In the genomic region with DNA sequence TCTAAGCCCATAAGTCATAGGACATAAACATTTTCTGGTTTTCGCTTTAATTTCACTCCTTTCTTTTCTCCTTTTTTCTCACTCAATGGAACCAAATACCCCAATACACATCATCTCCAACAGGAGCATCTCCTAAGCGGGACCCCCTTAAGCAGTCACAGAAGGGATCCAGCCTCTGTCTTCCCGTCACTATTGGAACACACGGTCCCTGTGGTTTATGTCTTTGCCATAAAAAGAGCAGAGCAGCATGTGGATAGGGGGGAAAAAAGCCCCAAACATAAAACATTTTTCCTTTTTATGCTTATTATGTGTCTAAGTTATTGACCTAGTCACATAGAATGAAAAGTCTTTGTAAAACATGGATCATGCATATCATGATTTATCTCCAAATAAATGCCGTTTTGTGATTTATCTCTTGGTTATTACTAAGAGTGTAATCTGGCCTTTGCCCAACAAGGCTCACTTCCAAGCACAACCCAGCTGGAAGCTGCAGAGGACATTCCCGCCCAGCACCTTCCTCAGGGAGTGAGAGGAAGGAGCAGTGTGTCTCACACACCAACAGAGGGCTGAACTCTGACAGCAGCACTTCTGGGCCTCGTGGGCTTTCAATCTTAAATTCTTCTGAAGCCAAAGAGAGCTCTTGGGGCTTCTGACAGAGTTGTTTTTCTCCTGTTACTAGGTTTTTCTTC, we compare ENCODE assay signal across 13 mouse cellular contexts.
DNase-seq lines count a peak whose midpoint lies in the region; ATAC-seq and TF ChIP-seq lines count a peak whose summit lies in the region.
"Had no signal": no experiment of that assay in that cellular context is flagged by ENCODE, and none has a peak within 500 bp of the region (broad histone marks: within the 10 kb centered on the region; RNA-seq: fewer than 3 reads in every experiment).

No protein-coding gene starts in this region.

- WGBS in lung, embryonic 14.5 days = 41% methylated on average over 7 of the region's 7 CpGs

- no peaks in the 10 kb centered on the region for H3K36me3 ChIP-seq in lung, embryonic 14.5 days (ENCODE audit: insufficient read depth)
- H3K36me3 ChIP-seq: liver, embryonic 13.5 days; midbrain, embryonic 13.5 days had no signal

- no peak overlapping the region for H3K4me2 ChIP-seq in lung, embryonic 14.5 days
- H3K4me2 ChIP-seq: liver, embryonic 13.5 days; midbrain, embryonic 13.5 days had no signal

- no peak overlapping the region for H3K9ac ChIP-seq in lung, embryonic 14.5 days
- H3K9ac ChIP-seq: liver, embryonic 13.5 days; midbrain, embryonic 13.5 days had no signal

- H3K27me3 ChIP-seq in lung, embryonic 14.5 days (ENCODE audit: insufficient read depth, low read length) = no peaks in the 10 kb centered on the region
- H3K27me3 ChIP-seq: liver, embryonic 13.5 days; midbrain, embryonic 13.5 days had no signal

- TF ChIP-seq CTCF in lung, embryonic 14.5 days (IDR thresholded peaks at IDR 0.05; ENCODE audit: low read depth) = no peak

- H3K9me3 ChIP-seq in lung, embryonic 14.5 days (ENCODE audit: low read depth, low read length) = no peaks in the 10 kb centered on the region
- H3K9me3 ChIP-seq: forebrain, embryonic 10.5 days; liver, embryonic 13.5 days; midbrain, embryonic 13.5 days had no signal

- no peak overlapping the region for H3K27ac ChIP-seq in lung, embryonic 14.5 days (ENCODE audit: low read depth)
- H3K27ac ChIP-seq: forebrain, embryonic 10.5 days; liver, embryonic 13.5 days; midbrain, embryonic 13.5 days had no signal

- H3K4me1 ChIP-seq in lung, embryonic 14.5 days (ENCODE audit: insufficient read depth) = no peaks in the 10 kb centered on the region
- H3K4me1 ChIP-seq: forebrain, embryonic 10.5 days; liver, embryonic 13.5 days; midbrain, embryonic 13.5 days had no signal

- no peak for ATAC-seq in lung, embryonic 14.5 days (ENCODE audit: insufficient read depth)
- ATAC-seq: midbrain, embryonic 13.5 days had no signal

- no peak overlapping the region for H3K4me3 ChIP-seq in lung, embryonic 14.5 days (ENCODE audit: low read depth, low read length)
- H3K4me3 ChIP-seq: forebrain, embryonic 10.5 days; liver, embryonic 13.5 days; midbrain, embryonic 13.5 days had no signal

- DNase-seq in cerebellum, postnatal 14 days = peak; percentile 12 to 38
- DNase-seq in cerebellum, adult 9-10 months = no peak
- DNase-seq in lung, embryonic 14.5 days = peak; percentile 37
- no peak for DNase-seq in lung, adult 18-20 months
- DNase-seq in gastrocnemius, adult 8-10 months (ENCODE audit: low spot score in 2 of 2) = peak; percentile 25 to 28
- DNase-seq in kidney, postnatal 10 days = peak; percentile 57
- DNase-seq in right cerebral cortex, postnatal 36 days (ENCODE audit: low spot score in 2 of 2) = no peak
- DNase-seq in layer of hippocampus, adult 18-20 months (ENCODE audit: low spot score in 2 of 2) = no peak
- DNase-seq: B cell, adult 2 months; layer of hippocampus, adult 9-11 months; liver, embryonic 13.5 days had no signal

Comparison
In these comparisons a context has a peak if more than half of its experiments do, and no peak if none do; other contexts are left out.
1. DNase-seq: peak in cerebellum, postnatal 14 days (2 of 2), lung, embryonic 14.5 days (single experiment), gastrocnemius, adult 8-10 months (2 of 2) and kidney, postnatal 10 days (single experiment); none in cerebellum, adult 9-10 months (single experiment), lung, adult 18-20 months (0 of 2), right cerebral cortex, postnatal 36 days (0 of 2) and layer of hippocampus, adult 18-20 months (0 of 2).